Mouse (Mus musculus) E14TG2a.4 (cell line): ENCODE results near the gene Dek.

ENCODE experiments used
- H3K27me3 ChIP-seq: 2 replicates; pipeline ENCODE4 v1.6.1; 2014; ENCODE audit warnings: low read length, control low read depth; ENCODE audit not compliant: insufficient read depth
- H3K36me3 ChIP-seq: 2 replicates; pipeline ENCODE4 v1.6.1; 2014; ENCODE audit warnings: low read length, control low read depth; ENCODE audit not compliant: insufficient read depth
- H3K4me1 ChIP-seq: replicated peaks from 2 replicates; pipeline ENCODE4 v1.6.1; 2014; ENCODE audit warnings: low read depth, low read length, control low read depth
- H3K4me3 ChIP-seq: replicated peaks from 2 replicates; pipeline ENCODE4 v1.5.1; 2014; ENCODE audit warnings: mild to moderate bottlenecking, low read length
- H3K9me3 ChIP-seq: 2 replicates; pipeline ENCODE4 v1.6.1; 2014; ENCODE audit warnings: low read length, control low read depth
- CTCF ChIP-seq: conservative IDR thresholded peaks from 2 replicates; pipeline ENCODE4 v1.5.1; 2014; ENCODE audit warnings: low read length
- NANOG ChIP-seq: IDR thresholded peaks from 2 replicates; pipeline ENCODE4 v1.6.1; 2014; ENCODE audit warnings: borderline replicate concordance, low read length, mixed read lengths
- POU5F1 ChIP-seq: IDR thresholded peaks from 2 replicates; pipeline ENCODE4 v1.6.1; 2014; ENCODE audit warnings: low read length, borderline replicate concordance

The Dek gene

DNA sequence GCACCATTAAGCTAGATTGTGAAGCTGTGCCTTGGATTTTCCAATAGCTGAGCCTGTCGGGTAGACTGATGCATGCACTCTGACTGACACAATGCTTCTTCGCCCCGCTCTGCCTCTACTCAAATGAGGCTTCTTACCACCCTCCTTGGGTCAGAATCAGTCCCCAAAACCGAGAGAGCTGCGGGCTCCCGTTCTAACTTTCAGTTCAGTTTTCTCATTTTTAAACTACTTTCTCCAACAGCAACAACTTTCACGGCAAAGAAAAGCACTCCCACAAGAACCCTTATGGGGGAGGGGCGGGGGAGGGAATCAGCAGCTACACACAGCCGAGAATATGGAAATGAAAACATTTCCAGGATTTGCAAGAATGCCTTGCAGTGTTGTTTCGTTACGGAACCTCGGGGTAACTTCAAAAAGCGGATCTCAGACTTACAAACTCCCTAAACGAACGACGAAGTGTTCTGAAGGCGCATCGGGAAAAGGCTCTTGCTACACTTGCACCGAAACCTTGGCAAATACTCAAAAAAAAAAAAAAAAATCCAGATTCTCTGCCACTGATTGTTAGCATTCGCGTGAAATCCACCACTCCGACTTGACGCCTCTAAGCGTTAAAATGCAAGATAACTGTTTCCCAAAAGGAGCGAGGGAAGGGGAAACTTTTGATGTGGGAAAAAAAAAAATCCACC is 1.0 kb downstream of the Dek start:
- Histone ChIP-seq H3K9me3 (no peaks in the 10 kb centered on the region), H3K27me3 (no peaks in the 10 kb centered on the region), H3K36me3 (peaks cover 39% of the 10 kb centered on the region), H3K4me1 (peaks cover 33% of the 10 kb centered on the region), H3K4me3 (peak overlapping the region; percentile 96)
- no peak for TF ChIP-seq CTCF
- no peak for TF ChIP-seq POU5F1
- TF ChIP-seq NANOG = no peak

- Histone ChIP-seq H3K4me1 (peaks cover 33% of the 10 kb centered on the region), H3K27me3 (no peaks in the 10 kb centered on the region), H3K36me3 (peaks cover 46% of the 10 kb centered on the region), H3K9me3 (no peaks in the 10 kb centered on the region), H3K4me3 (peak overlapping the region; percentile 96)
- TF ChIP-seq CTCF (no peak), NANOG (no peak), POU5F1 (no peak)
Measured at GRCm38 (mm10) chr13:47104146-47104545, 1.9 kb downstream of the Dek start.

DNA sequence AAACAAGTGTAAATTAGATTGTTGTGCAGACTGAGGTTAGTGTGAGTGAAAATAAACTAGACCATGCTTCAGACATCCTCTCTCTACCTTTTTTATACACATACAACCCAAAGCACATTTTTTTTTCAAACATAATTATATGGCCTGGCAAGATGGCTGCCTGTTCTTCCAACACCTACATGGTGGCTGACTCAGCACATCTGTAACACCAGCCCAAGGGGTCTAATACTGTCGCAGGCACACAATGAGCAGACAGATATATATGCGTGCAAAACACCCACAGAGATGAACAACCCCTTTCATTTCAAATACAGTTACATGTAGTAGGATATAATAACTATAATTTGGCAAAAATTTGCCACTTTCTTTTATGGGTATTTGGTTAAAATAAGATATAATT is 5.4 kb downstream of the Dek start:
- no peak for TF ChIP-seq NANOG
- TF ChIP-seq POU5F1 = no peak
- TF ChIP-seq CTCF = no peak
- no peaks in the 10 kb centered on the region for H3K9me3 ChIP-seq
- no peak overlapping the region for H3K4me3 ChIP-seq
- H3K4me1 ChIP-seq = peaks cover 29% of the 10 kb centered on the region
- H3K27me3 ChIP-seq = no peaks in the 10 kb centered on the region
- H3K36me3 ChIP-seq = peaks cover 81% of the 10 kb centered on the region

GRCm38 (mm10) chr13:47099265-47099664 is 6.7 kb downstream of the Dek start:
- H3K36me3 ChIP-seq = peaks cover 95% of the 10 kb centered on the region
- H3K4me1 ChIP-seq = peaks cover 38% of the 10 kb centered on the region
- no peaks in the 10 kb centered on the region for H3K9me3 ChIP-seq
- no peak overlapping the region for H3K4me3 ChIP-seq
- TF ChIP-seq NANOG = no peak
- TF ChIP-seq CTCF = no peak
- no peak for TF ChIP-seq POU5F1
- H3K27me3 ChIP-seq = no peaks in the 10 kb centered on the region

GRCm38 (mm10) chr13:47096591-47096990 is 9.4 kb downstream of the Dek start:
- no peak for TF ChIP-seq CTCF
- no peak for TF ChIP-seq NANOG
- no peak for TF ChIP-seq POU5F1
- H3K27me3 ChIP-seq = no peaks in the 10 kb centered on the region

GRCm38 (mm10) chr13:47093791-47094190 is 12.2 kb downstream of the Dek start:
- peaks cover 23% of the 10 kb centered on the region for H3K4me1 ChIP-seq
- H3K36me3 ChIP-seq = peaks cover 98% of the 10 kb centered on the region
- H3K27me3 ChIP-seq = no peaks in the 10 kb centered on the region
- TF ChIP-seq POU5F1 (no peak), CTCF (no peak), NANOG (no peak)
- no peaks in the 10 kb centered on the region for H3K9me3 ChIP-seq
- H3K4me3 ChIP-seq = no peak overlapping the region

More at GRCm38 (mm10) chr13:47096591-47096990, 9.4 kb downstream of the Dek start:
- Histone ChIP-seq H3K4me1 (peaks cover 26% of the 10 kb centered on the region), H3K4me3 (no peak overlapping the region), H3K9me3 (no peaks in the 10 kb centered on the region), H3K36me3 (peaks cover 97% of the 10 kb centered on the region)

- H3K4me3 ChIP-seq = no peak overlapping the region
- no peaks in the 10 kb centered on the region for H3K27me3 ChIP-seq
- no peaks in the 10 kb centered on the region for H3K9me3 ChIP-seq
- peaks cover 5% of the 10 kb centered on the region for H3K4me1 ChIP-seq
- TF ChIP-seq CTCF = no peak
- no peak for TF ChIP-seq POU5F1
- TF ChIP-seq NANOG = no peak
- H3K36me3 ChIP-seq = peaks cover 97% of the 10 kb centered on the region
Measured at GRCm38 (mm10) chr13:47089271-47089670, 16.7 kb downstream of the Dek start.

DNA sequence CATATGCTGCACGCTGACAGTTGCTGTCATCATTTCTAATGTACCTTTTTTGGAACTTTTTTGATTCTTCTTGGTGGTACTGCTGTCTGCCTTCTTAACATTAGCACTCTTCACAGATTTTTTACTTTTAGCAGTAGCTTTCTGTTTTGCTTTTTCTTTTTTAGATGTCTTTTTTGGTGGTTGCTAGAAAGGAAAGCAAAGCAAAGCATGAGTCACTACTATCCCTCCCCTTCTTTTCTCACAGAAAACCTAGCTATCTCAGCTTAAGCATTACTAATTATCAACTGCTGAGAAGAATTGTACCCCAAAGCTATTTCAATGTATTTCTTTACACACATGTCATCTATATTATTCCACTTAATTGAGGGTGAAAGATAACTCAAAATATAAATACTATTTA is 17.6 kb downstream of the Dek start:
- TF ChIP-seq POU5F1 (no peak), NANOG (no peak), CTCF (no peak)
- H3K4me3 ChIP-seq = no peak overlapping the region
- peaks cover 92% of the 10 kb centered on the region for H3K36me3 ChIP-seq
- H3K4me1 ChIP-seq = no peaks in the 10 kb centered on the region; the same call in 1 of the 2 replicates
- no peaks in the 10 kb centered on the region for H3K27me3 ChIP-seq
- no peaks in the 10 kb centered on the region for H3K9me3 ChIP-seq

DNA sequence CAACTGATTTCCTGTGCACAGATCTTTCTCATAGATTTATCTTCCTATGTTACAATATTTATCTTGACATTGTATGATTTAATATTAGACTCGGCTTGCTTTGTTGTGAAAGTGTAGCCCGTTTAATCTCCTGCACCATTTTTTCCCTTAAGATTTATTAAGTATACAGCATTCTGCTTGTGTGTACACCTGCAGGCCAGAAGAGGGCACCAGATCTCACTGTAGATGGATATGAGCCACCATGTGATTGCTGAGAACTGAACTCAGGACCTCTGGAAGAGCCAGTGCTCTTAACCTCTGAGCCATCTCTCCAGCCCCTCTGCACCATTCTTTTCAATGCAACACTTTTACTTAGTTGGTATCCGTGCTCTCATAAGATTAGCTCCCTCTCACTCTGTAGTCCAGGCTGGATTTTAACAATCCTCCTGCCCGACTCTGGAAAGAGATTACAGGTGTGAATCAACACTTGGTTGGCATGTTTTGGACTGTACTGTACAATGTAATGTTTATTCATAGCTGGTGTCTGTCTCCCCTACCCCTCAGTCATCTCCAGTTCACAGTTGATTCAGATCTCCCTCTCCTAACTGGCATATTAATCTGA is 25.0 kb downstream of the Dek start:
- H3K36me3 ChIP-seq = peaks cover 76% of the 10 kb centered on the region
- no peaks in the 10 kb centered on the region for H3K9me3 ChIP-seq
- no peak for TF ChIP-seq POU5F1
- TF ChIP-seq CTCF = peak; percentile 47
- TF ChIP-seq NANOG = no peak
- no peaks in the 10 kb centered on the region for H3K27me3 ChIP-seq
- no peak overlapping the region for H3K4me3 ChIP-seq
- H3K4me1 ChIP-seq = peaks cover 15% of the 10 kb centered on the region
